Mouse (Mus musculus): ENCODE data around the gene Acot11. TPM values are rescaled to one million over a fixed set of nuclear protein-coding genes. Genes with fewer than 3 reads are reported as not detected.

Acot11 gene
- polyA plus RNA-seq, 1 experiment from 2014 or later = 1.9 TPM

DNA sequence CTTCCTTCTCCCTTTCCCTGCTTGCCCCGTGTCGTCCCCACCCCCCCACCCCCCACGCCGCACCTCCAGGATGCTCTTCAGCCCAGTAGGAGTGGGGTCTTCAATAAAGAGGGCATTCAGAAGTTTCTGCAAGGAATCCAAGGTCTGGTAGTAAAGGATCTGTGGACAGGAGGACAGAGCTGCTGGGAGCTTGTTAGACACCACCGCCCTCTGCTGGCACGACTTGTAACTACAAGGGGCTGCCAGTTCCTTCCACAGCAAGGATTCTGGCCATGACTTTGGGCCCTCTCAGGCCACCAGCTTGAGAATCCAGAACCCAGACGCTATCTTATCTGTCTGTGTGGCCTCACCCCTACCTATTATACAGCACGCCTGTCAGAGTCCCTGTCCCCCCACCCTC is 96.4 kb downstream of the Acot11 start:
- Histone ChIP-seq H3K27me3 (no peaks in the 10 kb centered on the region), H3K4me2 (replicated peaks) (peak overlapping the region; percentile 32; the same call in 1 of the 2 replicates), H3K27ac (no peak overlapping the region), H3K4me3 (no peak overlapping the region), H3K4me1 (0 out of 2 replicates have a peak, but pooled peaks cover 2% of the 10 kb centered on the region), H3K9ac (no peak overlapping the region; the same call in 1 of the 2 replicates), H3K9me3 (no peaks in the 10 kb centered on the region), H3K36me3 (no peaks in the 10 kb centered on the region)
- no peak for ATAC-seq (ENCODE audit: insufficient number of reproducible peaks, insufficient read depth, low FRiP score, low TSS enrichment)
- WGBS = 3% methylated on average over 8 of the region's 8 CpGs

DNA sequence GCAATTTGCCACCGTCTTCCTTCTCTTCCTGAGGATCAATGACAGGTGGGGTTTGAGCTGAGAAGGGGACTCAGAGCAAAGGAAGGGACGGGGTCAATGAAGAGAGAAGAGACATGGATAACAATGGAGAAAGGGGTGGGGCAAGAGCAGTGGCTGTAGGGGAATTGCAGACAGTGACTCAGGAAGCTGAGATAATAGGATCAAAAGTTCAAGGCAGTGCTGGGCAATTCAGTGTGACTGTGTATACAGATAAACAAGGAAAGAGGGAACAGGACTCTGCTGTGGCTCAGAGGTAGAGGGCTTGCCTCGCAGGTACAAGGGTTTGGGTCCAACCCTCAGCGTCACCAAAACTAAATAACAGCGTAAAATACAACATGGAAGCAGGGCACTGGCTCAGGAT is 96.8 kb downstream of the Acot11 start:
- H3K4me2 ChIP-seq (replicated peaks) = peak overlapping the region; percentile 32; the same call in 1 of the 2 replicates

DNA sequence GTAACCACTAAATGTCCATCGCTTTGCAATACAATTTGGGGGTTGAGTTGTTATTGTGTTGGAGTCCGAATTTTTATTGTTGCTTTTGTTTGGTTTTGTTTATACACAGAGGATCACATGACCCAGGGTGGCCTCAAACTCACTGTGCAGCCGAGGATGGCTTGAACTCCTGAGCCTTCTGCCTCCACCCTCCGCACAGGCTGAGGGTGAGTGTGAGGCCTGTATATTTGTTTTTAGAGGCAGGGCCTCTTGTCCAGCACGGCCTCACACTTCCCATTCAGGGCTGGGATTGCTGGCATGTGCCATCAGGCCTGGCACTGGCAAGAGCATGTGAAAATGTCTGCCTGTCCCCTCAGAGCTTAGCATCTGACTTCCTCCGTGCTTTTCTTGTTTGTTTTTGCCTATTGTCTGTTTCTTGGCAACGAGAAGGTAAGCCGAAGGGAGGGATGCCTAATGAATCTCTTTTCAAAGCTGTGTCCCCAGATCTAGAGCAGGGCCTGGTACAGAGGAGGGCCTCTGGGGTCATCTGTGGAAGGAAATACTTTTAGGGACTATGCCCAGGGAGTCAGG is 99.6 kb downstream of the Acot11 start:
- no peak overlapping the region for H3K4me3 ChIP-seq
- no peak overlapping the region for H3K27ac ChIP-seq
- ATAC-seq (ENCODE audit: insufficient number of reproducible peaks, insufficient read depth, low FRiP score, low TSS enrichment) = no peak
- no peak overlapping the region for H3K9ac ChIP-seq
- H3K4me2 ChIP-seq (replicated peaks) = no peak overlapping the region
- no peaks in the 10 kb centered on the region for H3K27me3 ChIP-seq
- peaks cover 13% of the 10 kb centered on the region for H3K4me1 ChIP-seq
- 63% methylated on average over 8 of the region's 8 CpGs for WGBS
- H3K36me3 ChIP-seq = no peaks in the 10 kb centered on the region
- H3K9me3 ChIP-seq = no peaks in the 10 kb centered on the region

More for the DNA sequence above, 96.8 kb downstream of the Acot11 start:
- Histone ChIP-seq H3K4me1 (0 out of 2 replicates have a peak, but pooled peaks cover 2% of the 10 kb centered on the region), H3K27ac (no peak overlapping the region), H3K36me3 (no peaks in the 10 kb centered on the region), H3K9me3 (no peaks in the 10 kb centered on the region), H3K27me3 (no peaks in the 10 kb centered on the region), H3K4me3 (no peak overlapping the region), H3K9ac (no peak overlapping the region; the same call in 1 of the 2 replicates)
- ATAC-seq (ENCODE audit: insufficient number of reproducible peaks, insufficient read depth, low FRiP score, low TSS enrichment) = no peak
- 37% methylated on average over 5 of the region's 5 CpGs for WGBS

DNA sequence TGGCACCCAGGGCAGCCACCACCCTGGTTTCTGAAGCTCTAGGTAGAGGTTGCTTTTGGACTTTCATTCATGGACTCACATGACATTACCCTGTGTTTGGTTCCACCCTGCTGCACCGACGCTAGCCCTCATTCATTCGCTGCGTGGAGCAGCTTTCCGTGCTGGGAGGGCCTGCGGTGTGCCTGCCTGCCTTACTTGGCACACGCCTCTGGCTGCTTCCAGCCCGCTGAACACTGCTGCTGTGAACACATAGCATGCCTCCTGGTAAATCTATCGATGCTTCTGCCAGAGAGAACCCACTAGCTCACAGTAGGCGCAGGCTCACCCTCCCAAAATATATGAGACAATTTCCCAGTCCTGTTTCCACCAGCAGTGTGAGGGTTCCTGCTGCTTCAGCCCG is 100.4 kb downstream of the Acot11 start:
- Histone ChIP-seq H3K9ac (no peak overlapping the region), H3K27me3 (no peaks in the 10 kb centered on the region), H3K4me1 (peaks cover 18% of the 10 kb centered on the region), H3K27ac (no peak overlapping the region), H3K9me3 (no peaks in the 10 kb centered on the region), H3K36me3 (no peaks in the 10 kb centered on the region), H3K4me3 (no peak overlapping the region), H3K4me2 (replicated peaks) (no peak overlapping the region)
- no peak for ATAC-seq (ENCODE audit: insufficient number of reproducible peaks, insufficient read depth, low FRiP score, low TSS enrichment)
- 70% methylated on average over 11 of the region's 11 CpGs for WGBS

DNA sequence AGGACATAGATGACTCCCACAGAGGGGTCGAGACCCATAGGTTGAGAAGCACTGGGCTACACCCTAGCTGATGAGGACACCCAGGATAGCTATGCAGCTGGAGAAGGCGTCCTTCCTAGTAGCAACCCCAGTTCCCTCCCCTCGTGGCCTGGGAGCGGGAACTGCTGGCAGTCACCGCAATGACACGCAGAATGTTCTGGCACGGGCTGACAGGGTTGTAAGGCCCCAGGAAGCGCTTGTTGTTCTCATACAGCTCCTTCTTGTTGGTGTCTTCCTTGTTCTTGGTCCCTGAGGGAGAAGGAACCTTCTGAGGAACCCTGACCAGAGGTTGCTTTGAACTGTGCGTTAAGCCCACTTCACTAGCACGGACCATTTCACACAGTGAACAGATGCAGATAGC is 100.8 kb downstream of the Acot11 start:
- Histone ChIP-seq H3K4me3 (no peak overlapping the region), H3K36me3 (no peaks in the 10 kb centered on the region), H3K9ac (no peak overlapping the region), H3K27me3 (no peaks in the 10 kb centered on the region), H3K27ac (no peak overlapping the region), H3K9me3 (no peaks in the 10 kb centered on the region), H3K4me2 (replicated peaks) (no peak overlapping the region), H3K4me1 (peaks cover 18% of the 10 kb centered on the region)
- ATAC-seq (ENCODE audit: insufficient number of reproducible peaks, insufficient read depth, low FRiP score, low TSS enrichment) = no peak
- WGBS = 81% methylated on average over 10 of the region's 10 CpGs

DNA sequence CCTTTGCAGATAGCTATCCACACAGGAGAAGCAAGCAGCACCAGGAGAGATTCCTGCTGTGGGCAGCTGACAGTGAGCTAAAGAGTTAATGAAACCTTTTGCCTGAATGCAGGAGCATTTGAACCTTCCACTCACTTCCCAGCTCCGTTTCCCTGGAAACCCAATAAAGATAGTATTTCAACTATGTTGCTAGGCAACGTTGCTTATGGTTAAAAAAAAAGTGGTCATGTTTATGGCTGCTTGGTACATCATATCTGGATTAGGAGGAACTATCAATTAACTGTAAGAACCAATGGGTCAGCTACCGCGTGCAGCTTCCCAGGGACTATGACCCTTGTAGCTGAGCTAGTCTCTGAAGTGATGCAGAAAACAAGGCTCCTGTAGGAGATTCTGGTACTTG is 104.0 kb downstream of the Acot11 start:
- Histone ChIP-seq H3K4me3 (no peak overlapping the region), H3K4me2 (replicated peaks) (no peak overlapping the region), H3K9ac (no peak overlapping the region), H3K9me3 (no peaks in the 10 kb centered on the region), H3K4me1 (peaks cover 18% of the 10 kb centered on the region), H3K27me3 (no peaks in the 10 kb centered on the region), H3K27ac (peak overlapping the region; percentile 12; the same call in 1 of the 2 replicates), H3K36me3 (no peaks in the 10 kb centered on the region)
- no peak for ATAC-seq (ENCODE audit: insufficient number of reproducible peaks, insufficient read depth, low FRiP score, low TSS enrichment)
- 36% methylated on average over 4 of the region's 4 CpGs for WGBS

DNA sequence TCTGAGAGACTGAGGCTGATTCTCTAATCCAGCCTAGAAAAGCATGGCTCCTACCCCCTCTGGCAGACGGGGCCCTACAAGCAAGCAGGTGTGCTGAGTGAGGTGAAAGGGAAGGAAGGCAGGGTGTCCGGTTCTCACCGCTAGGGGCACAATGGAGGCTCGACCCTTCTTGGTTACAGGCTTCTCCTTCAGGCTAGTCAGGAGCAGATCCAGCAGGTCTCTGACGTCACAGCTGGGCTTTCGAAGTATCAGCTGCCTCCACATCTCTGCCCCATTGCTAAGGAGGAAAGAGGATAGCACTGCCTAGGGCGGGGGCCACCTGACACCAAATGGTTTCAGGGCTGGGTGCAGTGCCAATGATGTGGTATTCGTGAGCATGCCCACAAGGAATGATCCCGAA is 104.8 kb downstream of the Acot11 start:
- H3K4me3 ChIP-seq = no peak overlapping the region
- H3K9me3 ChIP-seq = no peaks in the 10 kb centered on the region
- WGBS = 14% methylated on average over 9 of the region's 9 CpGs

More for the DNA sequence above, 104.8 kb downstream of the Acot11 start:
- H3K9ac ChIP-seq = no peak overlapping the region
- no peaks in the 10 kb centered on the region for H3K27me3 ChIP-seq
- H3K4me1 ChIP-seq = peaks cover 18% of the 10 kb centered on the region
- ATAC-seq (ENCODE audit: insufficient number of reproducible peaks, insufficient read depth, low FRiP score, low TSS enrichment) = peak; percentile 58; the same call in 1 of the 2 replicates
- 0 out of 2 replicates have a peak overlapping the region, but pooled peaks have one; percentile 2 for H3K4me2 ChIP-seq (replicated peaks)
- no peaks in the 10 kb centered on the region for H3K36me3 ChIP-seq
- 0 out of 2 replicates have a peak overlapping the region, but pooled peaks have one; percentile 12 for H3K27ac ChIP-seq

Other genes starting within 250 kb of the Acot11 start
- 5.5 and 6.0 TPM in 2 replicates for gene Dhcr24, start 244.0 kb downstream of the Acot11 start, polyA plus RNA-seq (2016; fragmentation: Nextera tagmentation; extraction: Ambion mirVana)
- gene Lexm, start 187.8 kb downstream of the Acot11 start, polyA plus RNA-seq (2016; fragmentation: Nextera tagmentation; extraction: Ambion mirVana) = 0.40 and 0.76 TPM in 2 replicates
- 0.61 and 0.95 TPM in 2 replicates for gene Ttc22, start 182.6 kb downstream of the Acot11 start, polyA plus RNA-seq (2016; fragmentation: Nextera tagmentation; extraction: Ambion mirVana)
- gene Pars2, start 153.9 kb downstream of the Acot11 start, polyA plus RNA-seq (2016; fragmentation: Nextera tagmentation; extraction: Ambion mirVana) = 15.3 and 16.9 TPM in 2 replicates
- 106 and 109 TPM in 2 replicates for gene Ttc4, start 126.1 kb downstream of the Acot11 start, polyA plus RNA-seq (2016; fragmentation: Nextera tagmentation; extraction: Ambion mirVana)
- gene Mroh7, start 74.1 kb downstream of the Acot11 start, polyA plus RNA-seq (2016; fragmentation: Nextera tagmentation; extraction: Ambion mirVana) = 0.58 TPM in 1 of 2 replicates, not detected in the other
- gene Fam151a, start 71.1 kb downstream of the Acot11 start, polyA plus RNA-seq (2016; fragmentation: Nextera tagmentation; extraction: Ambion mirVana) = 0.19 TPM in 1 of 2 replicates, not detected in the other
- gene Ssbp3, start 105.7 kb upstream of the Acot11 start, polyA plus RNA-seq (2016; fragmentation: Nextera tagmentation; extraction: Ambion mirVana) = 275 and 279 TPM in 2 replicates

Measured in embryonic facial prominence, embryonic 12.5 days (tissue).